Mouse (Mus musculus) neural tube, embryonic 11.5 days (tissue): ENCODE data around the gene Naa38. TPM values are rescaled to one million over a fixed set of nuclear protein-coding genes. Genes with fewer than 3 reads are reported as not detected.

Source experiments
- ATAC-seq: fragments of 200-750 bp; cut with Nextera tagmentation; 2 replicates; pipeline ENCODE4 v1.8.0; 2017; ENCODE audit warnings: moderate number of reproducible peaks, mild to moderate bottlenecking, moderate TSS enrichment, moderate library complexity; ENCODE audit not compliant: insufficient read depth, low FRiP score, low TSS enrichment
- DNase-seq: peaks from one replicate; pipeline ENCODE4 v3.0.0-alpha.2; 2015; ENCODE audit warnings: low spot score
- H3K27ac ChIP-seq: fragments of 300-500 bp; sonication (generic); 2 replicates; pipeline ENCODE4 v1.5.1; 2014; ENCODE audit warnings: low read depth, mild to moderate bottlenecking, low read length
- H3K27me3 ChIP-seq: fragments of 300-500 bp; sonication (generic); 2 replicates; pipeline ENCODE4 v1.6.1; 2014; ENCODE audit warnings: mild to moderate bottlenecking, low read length, mixed read lengths; ENCODE audit not compliant: control insufficient read depth, insufficient read depth
- H3K36me3 ChIP-seq: fragments of 300-500 bp; sonication (generic); 2 replicates; pipeline ENCODE4 v1.6.1; 2014; ENCODE audit warnings: mild to moderate bottlenecking, low read length, moderate library complexity, mixed read lengths; ENCODE audit not compliant: control insufficient read depth, insufficient read depth
- H3K4me1 ChIP-seq: fragments of 300-500 bp; sonication (generic); 2 replicates; pipeline ENCODE4 v1.6.1; 2014; ENCODE audit warnings: low read length, mixed read lengths; ENCODE audit not compliant: control insufficient read depth, insufficient read depth
- H3K4me2 ChIP-seq: fragments of 300-500 bp; sonication (generic); 2 replicates; pipeline ENCODE4 v1.6.1; 2014; ENCODE audit warnings: low read depth, mild to moderate bottlenecking, moderate library complexity
- H3K4me3 ChIP-seq: fragments of 300-500 bp; sonication (generic); 2 replicates; pipeline ENCODE4 v1.5.1; 2014; ENCODE audit warnings: low read depth, low read length
- H3K9ac ChIP-seq: fragments of 300-500 bp; sonication (generic); 2 replicates; pipeline ENCODE4 v1.6.1; 2014; ENCODE audit warnings: mild to moderate bottlenecking, low read length
- H3K9me3 ChIP-seq: fragments of 300-500 bp; sonication (generic); 2 replicates; pipeline ENCODE4 v1.6.1; 2016; ENCODE audit warnings: low read length; ENCODE audit not compliant: control insufficient read depth
- WGBS: fragments of 180-500 bp; shearing (Covaris S2); extraction: QIAGEN DNeasy Blood & Tissue Kit; methylation state at CpG from one replicate; pipeline ENCODE4 v1.1.7; 2014; 5-methylcytosine and 5-hydroxymethylcytosine counted together
- polyA plus RNA-seq: library from polyadenylated mRNA; unstranded; fragments of >200 nt; fragmentation: Nextera tagmentation; extraction: Ambion mirVana; gene quantifications from 2 replicates; pipeline ENCODE4 v1.2.1, GENCODE M21; 2014

The Naa38 gene
- polyA plus RNA-seq, 1 experiment from 2014 or later: 125 TPM

DNA sequence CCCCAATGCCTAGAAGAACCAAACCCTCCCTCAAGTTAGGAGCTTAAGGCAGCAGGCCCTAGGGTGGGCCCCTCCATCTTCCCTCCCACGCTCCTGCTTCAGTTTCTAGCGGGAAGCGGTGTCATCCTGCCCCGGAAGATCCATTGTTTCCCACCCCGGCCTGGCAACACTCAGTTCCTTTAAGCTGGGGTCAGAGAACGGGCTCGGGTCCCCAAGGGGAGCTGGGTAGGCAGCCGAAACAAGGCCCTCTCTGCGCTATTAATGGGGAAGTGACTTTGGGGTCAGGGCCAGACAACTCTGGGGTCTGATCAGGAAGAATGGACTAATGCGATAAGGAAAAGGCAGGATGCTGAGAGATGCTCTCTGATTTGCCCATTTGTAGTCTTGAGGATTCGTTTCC lies 1.5 kb downstream of the Naa38 start:
- peaks cover 22% of the 10 kb centered on the region for H3K36me3 ChIP-seq
- peak overlapping the region; percentile 63; the same call in 1 of the 2 replicates for H3K4me3 ChIP-seq
- H3K9me3 ChIP-seq: no peaks in the 10 kb centered on the region
- H3K27me3 ChIP-seq: 0 out of 2 replicates have a peak, but pooled peaks cover 4% of the 10 kb centered on the region
- ATAC-seq (no peak), DNase-seq (no peak)
- H3K9ac ChIP-seq: no peak overlapping the region
- H3K27ac ChIP-seq: 0 out of 2 replicates have a peak overlapping the region, but pooled peaks have one; percentile 34
- peaks cover 23% of the 10 kb centered on the region for H3K4me1 ChIP-seq
- peak overlapping the region; percentile 78 for H3K4me2 ChIP-seq
- 32% methylated on average over 11 of the region's 11 CpGs for WGBS

GRCm38 (mm10) chr11:69397581-69398057 lies 2.3 kb downstream of the Naa38 start:
- Histone ChIP-seq H3K4me1 (peaks cover 23% of the 10 kb centered on the region), H3K4me2 (peak overlapping the region; percentile 33), H3K4me3 (peak overlapping the region; percentile 18), H3K9me3 (no peaks in the 10 kb centered on the region), H3K36me3 (peaks cover 23% of the 10 kb centered on the region), H3K9ac (peak overlapping the region; percentile 42), H3K27ac (0 out of 2 replicates have a peak overlapping the region, but pooled peaks have one; percentile 34), H3K27me3 (0 out of 2 replicates have a peak, but pooled peaks cover 4% of the 10 kb centered on the region)
- ATAC-seq: no peak
- 8% methylated on average over 24 of the region's 24 CpGs for WGBS
- DNase-seq: peak; percentile 52

- Histone ChIP-seq H3K4me1 (peaks cover 23% of the 10 kb centered on the region), H3K4me3 (peak within 1 kb of the TSS; percentile 18), H3K27me3 (0 out of 2 replicates have a peak, but pooled peaks cover 4% of the 10 kb centered on the region), H3K27ac (0 out of 2 replicates have a peak within 1 kb of the TSS, but pooled peaks have one; percentile 34), H3K9ac (peak within 1 kb of the TSS; percentile 42), H3K36me3 (peaks cover 23% of the 10 kb centered on the region), H3K9me3 (no peaks in the 10 kb centered on the region), H3K4me2 (peak within 1 kb of the TSS; percentile 33)
- ATAC-seq (no peak), DNase-seq (no peak)
- 7% methylated on average over 16 of the region's 16 CpGs for WGBS
Measured at GRCm38 (mm10) chr11:69398059-69398458, 2.8 kb downstream of the Naa38 start, which contains the start of gene Tmem88. Gene Tmem88, minus strand, starts transcription at chr11:69398234.

GRCm38 (mm10) chr11:69398486-69399200 lies 3.4 kb downstream of the Naa38 start:
- peak overlapping the region; percentile 18; the same call in 1 of the 2 replicates for H3K4me3 ChIP-seq
- no peaks in the 10 kb centered on the region for H3K9me3 ChIP-seq
- H3K4me1 ChIP-seq: peaks cover 23% of the 10 kb centered on the region
- 16% methylated on average over 21 of the region's 21 CpGs for WGBS
- no peak overlapping the region for H3K9ac ChIP-seq
- no peak overlapping the region for H3K27ac ChIP-seq
- peaks cover 26% of the 10 kb centered on the region for H3K36me3 ChIP-seq
- H3K4me2 ChIP-seq: peak overlapping the region; percentile 33; the same call in 1 of the 2 replicates
- H3K27me3 ChIP-seq: 0 out of 2 replicates have a peak, but pooled peaks cover 4% of the 10 kb centered on the region
- DNase-seq (no peak), ATAC-seq (no peak)

DNA sequence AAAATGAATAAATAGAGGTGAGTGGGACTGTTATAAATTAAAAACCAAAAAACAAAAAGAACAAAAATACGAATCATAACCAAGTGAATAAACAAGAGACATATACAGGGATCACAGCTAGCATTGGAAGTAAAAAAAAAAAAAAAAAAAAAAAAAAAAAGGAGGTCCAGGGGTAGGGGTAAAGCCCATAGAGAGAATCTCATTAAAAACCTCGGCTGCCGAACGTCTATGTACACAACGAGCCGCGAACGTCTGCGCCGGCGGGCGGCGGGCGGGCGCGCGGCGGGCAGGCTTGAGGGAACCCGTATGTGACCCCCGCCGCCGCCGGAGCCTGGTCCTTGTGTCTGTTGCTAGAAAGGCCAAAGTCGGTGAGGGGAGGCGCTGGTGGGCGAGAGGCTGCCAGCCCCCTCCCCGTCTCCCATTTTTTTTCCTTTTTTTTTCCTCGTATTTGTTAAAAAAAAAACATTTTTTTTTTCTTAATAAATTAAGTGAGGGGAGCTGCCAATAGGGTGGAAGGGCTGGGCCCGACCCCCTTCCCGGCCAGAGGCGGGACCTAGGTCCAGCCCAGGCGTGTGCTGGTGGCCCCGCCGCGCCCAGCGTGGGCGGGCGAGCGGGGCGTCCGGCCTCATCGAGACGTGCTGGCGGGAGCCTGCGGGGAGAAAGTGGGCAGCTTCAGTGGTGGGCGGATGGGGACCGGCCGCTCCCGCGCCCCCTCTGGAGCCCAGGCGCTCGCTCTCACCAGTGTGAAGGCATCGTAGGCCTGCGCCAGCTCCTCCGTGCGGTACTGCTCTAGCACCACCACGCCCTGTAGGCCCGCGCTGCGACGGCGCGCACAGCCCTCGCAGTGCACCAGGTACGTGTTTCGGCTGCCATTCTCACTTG lies 4.2 kb downstream of the Naa38 start:
- no peak for ATAC-seq
- peaks cover 23% of the 10 kb centered on the region for H3K4me1 ChIP-seq
- peaks cover 32% of the 10 kb centered on the region for H3K36me3 ChIP-seq
- H3K9ac ChIP-seq: peak overlapping the region; percentile 35
- 0 out of 2 replicates have a peak, but pooled peaks cover 4% of the 10 kb centered on the region for H3K27me3 ChIP-seq
- H3K4me2 ChIP-seq: peak overlapping the region; percentile 32
- no peak for DNase-seq
- no peak overlapping the region for H3K27ac ChIP-seq
- H3K4me3 ChIP-seq: no peak overlapping the region
- WGBS: 15% methylated on average over 65 of the region's 66 CpGs
- no peaks in the 10 kb centered on the region for H3K9me3 ChIP-seq

DNA sequence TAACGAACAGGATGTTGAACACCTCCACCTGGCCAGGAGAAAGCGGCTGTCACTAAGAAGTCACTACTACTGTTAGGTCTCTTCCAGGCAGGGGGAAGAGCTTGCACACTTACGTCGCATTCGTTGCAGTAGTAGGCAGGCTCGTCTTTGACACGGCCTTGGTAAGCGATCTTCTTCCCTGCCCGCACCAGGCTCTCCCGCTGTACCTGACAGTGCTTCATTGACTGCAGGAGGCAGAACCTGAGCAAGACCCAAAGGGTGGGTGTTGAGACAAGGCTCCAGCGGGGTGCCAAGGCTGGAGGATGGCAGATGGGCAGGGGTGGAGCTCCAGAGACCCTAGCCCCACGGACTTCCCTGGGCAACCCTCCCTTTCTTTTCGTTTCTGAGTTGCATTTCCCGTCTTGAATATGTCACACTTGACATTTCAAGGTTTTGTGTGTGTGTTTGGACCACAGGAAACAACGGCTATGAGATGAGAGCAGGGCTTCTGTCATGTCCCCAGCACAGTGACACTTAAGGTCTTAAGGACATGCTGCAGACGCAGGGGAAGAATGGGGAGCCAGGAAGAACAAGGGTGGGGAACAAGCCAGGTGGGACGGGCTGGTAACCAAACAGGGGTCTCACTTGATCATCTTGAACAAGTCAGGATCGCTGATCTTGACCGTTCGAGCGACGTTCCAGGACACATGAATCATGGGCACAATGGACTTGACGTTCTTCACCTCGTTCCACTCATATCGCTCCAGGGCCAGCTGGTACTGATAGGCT lies 5.0 kb downstream of the Naa38 start:
- Histone ChIP-seq H3K9ac (peak overlapping the region; percentile 35), H3K27ac (no peak overlapping the region), H3K4me1 (peaks cover 23% of the 10 kb centered on the region), H3K9me3 (no peaks in the 10 kb centered on the region), H3K4me2 (peak overlapping the region; percentile 32; the same call in 1 of the 2 replicates), H3K4me3 (no peak overlapping the region), H3K36me3 (peaks cover 37% of the 10 kb centered on the region), H3K27me3 (0 out of 2 replicates have a peak, but pooled peaks cover 4% of the 10 kb centered on the region)
- ATAC-seq (no peak), DNase-seq (no peak)
- WGBS: 73% methylated on average over 25 of the region's 25 CpGs

GRCm38 (mm10) chr11:69401210-69401637 lies 5.9 kb downstream of the Naa38 start:
- Histone ChIP-seq H3K9me3 (no peaks in the 10 kb centered on the region), H3K9ac (no peak overlapping the region), H3K4me3 (peak overlapping the region; percentile 3; the same call in 1 of the 2 replicates), H3K27me3 (0 out of 2 replicates have a peak, but pooled peaks cover 4% of the 10 kb centered on the region), H3K27ac (no peak overlapping the region), H3K4me1 (peaks cover 23% of the 10 kb centered on the region), H3K36me3 (peaks cover 47% of the 10 kb centered on the region), H3K4me2 (no peak overlapping the region)
- peak; percentile 61 for ATAC-seq
- DNase-seq: peak; percentile 86
- 22% methylated on average over 22 of the region's 22 CpGs for WGBS

DNA sequence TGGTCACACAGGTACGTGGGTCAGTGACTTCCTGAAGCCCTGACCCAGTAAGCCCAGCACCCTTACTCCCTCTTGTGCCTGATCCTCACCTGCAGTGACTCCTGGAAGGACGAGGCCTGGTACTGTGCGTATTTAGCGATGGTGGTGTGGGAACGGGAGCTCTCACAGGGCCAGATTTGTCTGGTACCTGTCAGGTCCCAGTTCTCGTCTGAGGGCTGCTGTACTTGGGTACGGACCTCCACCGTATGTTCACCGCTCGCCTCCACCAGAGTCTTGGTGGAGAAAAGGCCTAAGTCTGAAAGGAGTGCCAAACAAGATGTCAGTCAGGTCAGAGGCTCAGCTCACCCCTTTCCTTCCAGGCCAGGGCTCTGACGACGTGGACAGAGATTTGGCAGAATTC lies 6.7 kb downstream of the Naa38 start:
- no peak overlapping the region for H3K27ac ChIP-seq
- no peak overlapping the region for H3K4me2 ChIP-seq
- 80% methylated on average over 12 of the region's 12 CpGs for WGBS
- peaks cover 15% of the 10 kb centered on the region for H3K4me1 ChIP-seq
- no peaks in the 10 kb centered on the region for H3K9me3 ChIP-seq
- ATAC-seq (no peak), DNase-seq (no peak)
- H3K4me3 ChIP-seq: no peak overlapping the region
- H3K36me3 ChIP-seq: peaks cover 54% of the 10 kb centered on the region
- H3K27me3 ChIP-seq: 0 out of 2 replicates have a peak, but pooled peaks cover 4% of the 10 kb centered on the region
- H3K9ac ChIP-seq: no peak overlapping the region
